Mouse (Mus musculus) embryonic facial prominence, embryonic 12.5 days (tissue): ENCODE measurements at regions not wholly inside any gene's neighbourhood (a gene's known extent, or its start where the extent isn't known, plus 50 kb on each side); places are given as distances from the start of the nearest gene placed in this dataset.

Experiments used
- ATAC-seq: fragments of 200-750 bp; cut with Nextera tagmentation; 2 replicates; pipeline ENCODE4 v1.8.0; 2017; ENCODE audit not compliant: insufficient number of reproducible peaks, insufficient read depth, low FRiP score, low TSS enrichment
- H3K27ac ChIP-seq: fragments of 300-500 bp; sonication (generic); 2 replicates; pipeline ENCODE4 v1.5.1; 2016; ENCODE audit warnings: mild to moderate bottlenecking
- H3K27me3 ChIP-seq: fragments of 300-500 bp; sonication (generic); 2 replicates; pipeline ENCODE4 v1.6.1; 2016; ENCODE audit warnings: mild to moderate bottlenecking, moderate library complexity
- H3K36me3 ChIP-seq: fragments of 300-500 bp; sonication (generic); 2 replicates; pipeline ENCODE4 v1.6.1; 2016; ENCODE audit warnings: mild to moderate bottlenecking
- H3K4me1 ChIP-seq: fragments of 300-500 bp; sonication (generic); 2 replicates; pipeline ENCODE4 v1.6.1; 2016
- H3K4me2 ChIP-seq: fragments of 300-500 bp; sonication (generic); replicated peaks from 2 replicates; pipeline ENCODE4 v1.6.1; 2016; ENCODE audit warnings: mild to moderate bottlenecking, moderate library complexity
- H3K4me3 ChIP-seq: fragments of 300-500 bp; sonication (generic); 2 replicates; pipeline ENCODE4 v1.5.1; 2016; ENCODE audit warnings: mild to moderate bottlenecking
- H3K9ac ChIP-seq: fragments of 300-500 bp; sonication (generic); 2 replicates; pipeline ENCODE4 v1.6.1; 2016; ENCODE audit warnings: mild to moderate bottlenecking, moderate library complexity
- H3K9me3 ChIP-seq: fragments of 300-500 bp; sonication (generic); 2 replicates; pipeline ENCODE4 v1.6.1; 2016; ENCODE audit warnings: mild to moderate bottlenecking, moderate library complexity
- WGBS: fragments of 180-500 bp; shearing (Covaris S2); methylation state at CpG from one replicate; pipeline ENCODE4 v1.1.7; 2016; 5-methylcytosine and 5-hydroxymethylcytosine counted together

DNA sequence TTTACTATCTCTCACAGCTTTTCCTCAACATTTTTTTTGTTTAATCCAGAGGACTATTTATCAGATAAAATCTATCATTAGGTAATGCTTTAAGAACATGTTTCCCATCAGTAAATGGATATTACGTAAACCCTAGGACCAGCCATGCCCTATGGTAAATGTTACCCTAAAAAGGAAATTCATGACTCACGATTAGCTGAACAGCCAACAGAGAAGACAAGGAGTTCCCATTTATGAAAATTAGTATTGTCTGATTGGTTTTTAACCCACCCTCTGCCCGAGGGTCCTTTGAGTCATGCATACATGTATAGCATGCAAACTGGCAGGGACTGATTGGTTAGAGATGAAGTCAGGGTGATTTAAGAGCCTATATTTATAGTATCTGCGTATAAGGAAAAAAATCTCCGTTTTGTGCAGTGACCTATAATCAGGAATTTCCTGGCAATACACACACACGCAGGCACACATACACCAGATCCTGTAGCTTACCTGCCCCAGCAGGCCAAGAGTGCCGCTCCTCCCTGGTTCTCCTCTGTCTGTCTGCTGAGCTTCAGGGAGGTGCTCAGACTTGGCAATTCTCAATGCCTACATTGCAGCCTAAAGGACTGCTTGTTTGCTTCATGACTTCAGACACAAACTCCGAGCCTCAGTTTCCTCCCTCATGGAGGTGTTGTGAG, 174.0 kb upstream of the Fggy start:
- H3K4me3 ChIP-seq, result no peak overlapping the region
- no peaks in the 10 kb centered on the region for H3K9me3 ChIP-seq
- H3K36me3 ChIP-seq, result no peaks in the 10 kb centered on the region
- WGBS, result 81% methylated on average over 8 of the region's 8 CpGs
- no peak overlapping the region for H3K27ac ChIP-seq
- H3K4me2 ChIP-seq, result no peak overlapping the region
- no peak overlapping the region for H3K9ac ChIP-seq
- no peak for ATAC-seq
- no peaks in the 10 kb centered on the region for H3K27me3 ChIP-seq
- peaks cover 6% of the 10 kb centered on the region; the same call in 1 of the 2 replicates for H3K4me1 ChIP-seq

DNA sequence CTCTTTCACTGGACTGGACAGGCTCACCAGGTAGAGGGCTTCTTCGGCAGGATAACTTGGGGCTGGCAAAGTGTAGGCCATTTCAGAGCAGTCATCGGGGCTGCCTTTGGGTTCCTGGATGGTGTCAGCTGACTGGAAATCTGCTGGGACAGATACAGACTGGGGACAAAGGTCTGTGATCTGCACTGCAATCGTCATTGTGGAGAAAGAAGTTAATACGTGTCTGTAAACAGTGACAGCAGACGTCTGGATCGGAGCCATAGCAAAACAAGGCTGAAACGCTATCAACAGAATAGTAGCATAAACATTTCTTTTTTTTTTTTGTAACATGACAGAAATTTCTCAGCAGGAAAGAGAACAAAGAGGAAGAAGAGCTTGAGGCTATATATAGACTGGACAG, 171.8 kb upstream of the Fggy start:
- Histone ChIP-seq H3K4me2 (no peak overlapping the region), H3K36me3 (no peaks in the 10 kb centered on the region), H3K27me3 (no peaks in the 10 kb centered on the region), H3K9ac (no peak overlapping the region), H3K4me3 (no peak overlapping the region), H3K4me1 (peaks cover 19% of the 10 kb centered on the region), H3K9me3 (no peaks in the 10 kb centered on the region), H3K27ac (peak overlapping the region; percentile 60; the same call in 1 of the 2 replicates)
- ATAC-seq, result no peak
- WGBS, result 47% methylated on average over 7 of the region's 7 CpGs

- H3K9ac ChIP-seq, result no peak overlapping the region
- no peak overlapping the region for H3K4me3 ChIP-seq
- no peaks in the 10 kb centered on the region for H3K36me3 ChIP-seq
- WGBS, result 42% methylated on average over 2 of the region's 2 CpGs
- H3K4me1 ChIP-seq, result peaks cover 19% of the 10 kb centered on the region
- ATAC-seq, result no peak
- no peaks in the 10 kb centered on the region for H3K9me3 ChIP-seq
- H3K27ac ChIP-seq, result no peak overlapping the region
- no peak overlapping the region for H3K4me2 ChIP-seq
- H3K27me3 ChIP-seq, result no peaks in the 10 kb centered on the region
Measured at GRCm38 (mm10) chr4:95386021-95386420, 171.3 kb upstream of the Fggy start.

GRCm38 (mm10) chr4:95388556-95388955, 168.8 kb upstream of the Fggy start:
- Histone ChIP-seq H3K27me3 (no peaks in the 10 kb centered on the region), H3K36me3 (no peaks in the 10 kb centered on the region), H3K4me1 (peaks cover 19% of the 10 kb centered on the region), H3K9ac (no peak overlapping the region), H3K4me3 (no peak overlapping the region), H3K27ac (no peak overlapping the region), H3K9me3 (no peaks in the 10 kb centered on the region), H3K4me2 (no peak overlapping the region)
- WGBS, result 67% methylated on average over 3 of the region's 3 CpGs
- no peak for ATAC-seq

DNA sequence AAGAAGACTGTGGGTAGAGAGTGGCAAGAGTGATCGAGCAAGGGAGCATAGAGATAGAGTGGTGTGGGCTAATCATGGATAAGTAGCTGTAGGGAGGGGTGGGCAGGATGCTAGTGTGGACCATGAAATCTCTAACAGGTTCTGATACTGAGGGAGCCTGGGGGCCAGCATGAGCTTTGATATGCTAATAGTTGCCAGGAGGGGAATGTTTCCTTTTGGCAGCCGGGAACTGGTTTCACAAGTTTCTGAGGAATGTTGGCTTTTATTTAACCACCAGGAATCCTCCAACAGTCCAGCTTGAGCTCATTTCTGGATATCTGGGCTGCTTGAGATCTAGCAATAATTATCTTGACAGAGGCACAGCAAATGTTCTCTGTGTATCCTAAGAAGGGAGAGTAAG, 167.7 kb upstream of the Fggy start:
- 0 out of 2 replicates have a peak overlapping the region, but pooled peaks have one; percentile 31 for H3K27ac ChIP-seq
- no peaks in the 10 kb centered on the region for H3K36me3 ChIP-seq
- H3K4me2 ChIP-seq, result no peak overlapping the region
- H3K9me3 ChIP-seq, result no peaks in the 10 kb centered on the region
- H3K9ac ChIP-seq, result no peak overlapping the region
- no peak for ATAC-seq
- peaks cover 19% of the 10 kb centered on the region for H3K4me1 ChIP-seq
- H3K27me3 ChIP-seq, result no peaks in the 10 kb centered on the region
- 21% methylated on average over 2 of the region's 2 CpGs for WGBS
- no peak overlapping the region for H3K4me3 ChIP-seq

- Histone ChIP-seq H3K4me3 (no peak overlapping the region), H3K27me3 (no peaks in the 10 kb centered on the region), H3K4me2 (no peak overlapping the region), H3K9me3 (no peaks in the 10 kb centered on the region), H3K9ac (no peak overlapping the region), H3K4me1 (peaks cover 14% of the 10 kb centered on the region), H3K36me3 (no peaks in the 10 kb centered on the region), H3K27ac (no peak overlapping the region)
- no peak for ATAC-seq
Measured at GRCm38 (mm10) chr4:95390549-95390948, 166.8 kb upstream of the Fggy start.

DNA sequence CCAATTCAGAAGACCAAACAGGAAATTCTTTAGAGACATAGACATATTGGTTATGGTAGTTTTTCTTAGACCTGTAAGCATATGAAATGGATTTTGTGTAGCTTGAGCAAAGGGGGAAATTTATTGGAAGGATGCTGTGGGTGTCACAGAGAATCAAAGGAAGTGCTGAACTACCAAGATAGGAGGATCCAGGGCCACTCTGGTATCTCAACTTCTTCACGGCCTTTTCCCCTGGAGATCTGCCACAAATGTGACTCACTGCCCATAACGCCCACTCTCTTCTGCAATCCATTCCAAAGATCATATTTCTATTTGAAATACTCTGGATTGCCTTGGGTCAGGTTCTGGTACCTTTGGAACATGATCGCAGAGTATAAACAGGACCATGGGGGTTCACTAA, 161.6 kb upstream of the Fggy start:
- Histone ChIP-seq H3K4me3 (no peak overlapping the region), H3K36me3 (no peaks in the 10 kb centered on the region), H3K9ac (no peak overlapping the region), H3K4me1 (no peaks in the 10 kb centered on the region), H3K4me2 (no peak overlapping the region), H3K9me3 (no peaks in the 10 kb centered on the region), H3K27ac (no peak overlapping the region), H3K27me3 (no peaks in the 10 kb centered on the region)
- 85% methylated on average over 3 of the region's 3 CpGs for WGBS
- no peak for ATAC-seq

DNA sequence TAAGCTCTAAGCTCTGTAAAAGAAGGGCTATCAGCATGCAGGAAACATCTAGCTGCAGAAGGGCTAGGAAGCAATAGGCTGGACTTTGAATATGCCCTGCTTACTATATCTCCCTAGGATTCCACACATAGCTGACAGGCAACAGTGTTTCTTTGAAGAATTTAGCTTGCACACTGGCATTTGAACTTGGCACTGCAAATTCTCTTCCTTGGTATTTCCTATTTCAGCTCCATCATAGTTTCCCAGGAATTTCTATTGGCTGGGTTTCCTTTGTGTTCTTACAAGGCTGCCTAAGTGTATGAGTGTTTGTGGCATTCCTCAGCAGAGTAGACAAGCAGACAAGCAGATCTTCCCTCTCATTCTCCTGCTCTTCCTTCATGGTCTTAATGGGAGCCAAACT, 159.0 kb upstream of the Fggy start:
- H3K36me3 ChIP-seq, result no peaks in the 10 kb centered on the region
- H3K9me3 ChIP-seq, result no peaks in the 10 kb centered on the region
- H3K9ac ChIP-seq, result no peak overlapping the region
- no peak overlapping the region for H3K4me2 ChIP-seq
- no peaks in the 10 kb centered on the region for H3K4me1 ChIP-seq
- no peak overlapping the region for H3K27ac ChIP-seq
- H3K4me3 ChIP-seq, result no peak overlapping the region
- H3K27me3 ChIP-seq, result no peaks in the 10 kb centered on the region
- no peak for ATAC-seq

DNA sequence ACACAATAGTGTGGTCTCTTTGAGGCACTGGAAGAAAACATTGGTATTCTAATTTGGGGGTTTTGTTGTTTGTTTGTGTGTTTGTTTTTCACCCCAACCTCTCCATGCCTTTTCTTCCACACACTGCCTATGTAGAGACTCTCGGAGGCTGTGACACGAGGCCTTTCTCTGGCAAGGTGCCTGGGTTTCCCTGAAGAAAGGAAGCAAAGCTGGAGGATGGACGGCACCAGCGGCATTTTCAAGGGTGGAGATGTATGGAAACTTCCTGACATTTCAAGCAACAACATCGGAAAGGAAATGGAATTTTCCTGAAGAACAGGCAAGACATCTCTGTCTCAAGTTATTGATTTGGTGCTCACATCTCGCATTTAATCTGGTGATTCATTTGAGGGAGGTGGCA, 155.0 kb upstream of the Fggy start:
- ATAC-seq, result no peak
- no peaks in the 10 kb centered on the region for H3K36me3 ChIP-seq

GRCm38 (mm10) chr4:95417075-95417474, 140.2 kb upstream of the Fggy start:
- Histone ChIP-seq H3K27ac (no peak overlapping the region), H3K4me3 (no peak overlapping the region), H3K27me3 (no peaks in the 10 kb centered on the region), H3K9ac (no peak overlapping the region), H3K4me2 (no peak overlapping the region), H3K9me3 (no peaks in the 10 kb centered on the region), H3K4me1 (no peaks in the 10 kb centered on the region), H3K36me3 (no peaks in the 10 kb centered on the region)
- WGBS, result 39% methylated on average over 2 of the region's 2 CpGs
- ATAC-seq, result no peak

More for the DNA sequence above, 155.0 kb upstream of the Fggy start:
- WGBS, result 87% methylated on average over 6 of the region's 6 CpGs
- no peaks in the 10 kb centered on the region for H3K9me3 ChIP-seq
- H3K4me3 ChIP-seq, result no peak overlapping the region
- H3K4me1 ChIP-seq, result no peaks in the 10 kb centered on the region
- no peak overlapping the region for H3K27ac ChIP-seq
- no peaks in the 10 kb centered on the region for H3K27me3 ChIP-seq
- H3K4me2 ChIP-seq, result no peak overlapping the region
- H3K9ac ChIP-seq, result no peak overlapping the region

- H3K4me3 ChIP-seq, result no peak overlapping the region
- H3K9ac ChIP-seq, result no peak overlapping the region
- WGBS, result 71% methylated on average over 1 of the region's 1 CpGs
- no peaks in the 10 kb centered on the region for H3K9me3 ChIP-seq
- H3K4me1 ChIP-seq, result no peaks in the 10 kb centered on the region
- no peak for ATAC-seq
- H3K4me2 ChIP-seq, result no peak overlapping the region
- no peaks in the 10 kb centered on the region for H3K27me3 ChIP-seq
- H3K36me3 ChIP-seq, result no peaks in the 10 kb centered on the region
- no peak overlapping the region for H3K27ac ChIP-seq
Measured at GRCm38 (mm10) chr4:95426563-95426962, 130.7 kb upstream of the Fggy start.

DNA sequence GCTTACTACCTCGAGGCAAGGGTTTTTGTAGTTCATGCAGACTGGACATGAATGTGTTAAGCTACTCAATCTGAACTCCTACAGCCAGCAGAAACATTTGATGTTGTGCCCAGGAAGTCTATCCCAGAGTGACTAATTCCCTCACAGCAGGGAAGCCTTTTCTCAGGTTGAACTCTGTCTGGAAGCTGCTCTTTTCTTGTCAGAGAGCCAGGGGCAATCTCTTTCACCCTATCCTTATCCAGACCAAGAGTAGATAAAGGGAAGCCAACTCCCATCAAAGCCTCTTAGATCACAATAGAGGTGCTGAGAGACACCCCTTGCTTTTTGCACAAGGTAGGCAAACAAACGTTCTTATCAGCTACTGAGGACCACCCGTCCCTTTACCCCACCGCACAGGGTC, 122.8 kb upstream of the Fggy start:
- no peaks in the 10 kb centered on the region for H3K27me3 ChIP-seq
- no peaks in the 10 kb centered on the region for H3K36me3 ChIP-seq
- ATAC-seq, result no peak
- no peak overlapping the region for H3K27ac ChIP-seq
- H3K4me2 ChIP-seq, result no peak overlapping the region
- no peaks in the 10 kb centered on the region for H3K9me3 ChIP-seq
- WGBS, result 36% methylated on average over 4 of the region's 4 CpGs
- no peak overlapping the region for H3K4me3 ChIP-seq
- no peaks in the 10 kb centered on the region for H3K4me1 ChIP-seq
- H3K9ac ChIP-seq, result no peak overlapping the region

- H3K9me3 ChIP-seq, result no peaks in the 10 kb centered on the region
- ATAC-seq, result no peak
Measured at GRCm38 (mm10) chr4:95435080-95435479, 122.2 kb upstream of the Fggy start.

More at GRCm38 (mm10) chr4:95435080-95435479, 122.2 kb upstream of the Fggy start:
- Histone ChIP-seq H3K4me2 (no peak overlapping the region), H3K27ac (no peak overlapping the region), H3K4me1 (no peaks in the 10 kb centered on the region), H3K27me3 (no peaks in the 10 kb centered on the region), H3K4me3 (no peak overlapping the region), H3K36me3 (no peaks in the 10 kb centered on the region), H3K9ac (no peak overlapping the region)
- WGBS, result 49% methylated on average over 4 of the region's 4 CpGs
